Mouse (Mus musculus) activated CD4-positive, CD25-positive, alpha-beta regulatory T cell, adult 4 months (primary cell): Measurements from ENCODE around the gene Rslcan18. TPM values are rescaled to one million over a fixed set of nuclear protein-coding genes. Genes with fewer than 3 reads are reported as not detected.
"Not testable (repeated sequence)": the region's sequence is repeated elsewhere in the genome, so short reads cannot be mapped to it uniquely, and the experiment has no call there.

Experiments
- ATAC-seq: one replicate; pipeline ENCODE4 v1.8.0; 2017
- polyA plus RNA-seq, 2 experiments: library from polyadenylated mRNA; unstranded; fragments of 100-300 nt; shearing (Covaris generic); gene quantifications; one replicate each; pipeline ENCODE4 v1.2.1; 2017

Gene Rslcan18
- polyA plus RNA-seq = under 1 TPM; 0.15 to 0.17 TPM

DNA sequence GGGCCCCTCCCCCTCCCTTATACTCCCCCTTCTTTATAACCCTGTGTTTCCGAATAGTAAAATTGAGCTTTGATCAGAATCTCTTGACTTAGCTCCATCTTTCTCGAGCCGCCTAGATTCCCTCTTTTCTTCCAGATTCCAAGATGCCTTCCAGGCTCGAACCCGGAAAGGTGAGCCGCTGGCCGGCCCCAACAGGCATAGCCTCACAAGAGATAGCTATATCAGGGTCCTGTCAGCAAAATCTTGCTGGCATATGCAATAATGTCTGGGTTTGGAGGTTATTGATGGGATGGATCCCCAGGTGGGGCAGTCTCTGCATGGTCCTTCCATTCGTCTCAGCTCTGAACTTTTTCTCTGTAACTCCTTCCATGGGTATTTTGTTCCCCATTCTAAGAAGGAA lies at the start of gene Rslcan18:
Gene Rslcan18, minus strand, starts transcription at position 101 of the 400 bp plus-strand sequence.
- ATAC-seq = not testable (repeated sequence)

DNA sequence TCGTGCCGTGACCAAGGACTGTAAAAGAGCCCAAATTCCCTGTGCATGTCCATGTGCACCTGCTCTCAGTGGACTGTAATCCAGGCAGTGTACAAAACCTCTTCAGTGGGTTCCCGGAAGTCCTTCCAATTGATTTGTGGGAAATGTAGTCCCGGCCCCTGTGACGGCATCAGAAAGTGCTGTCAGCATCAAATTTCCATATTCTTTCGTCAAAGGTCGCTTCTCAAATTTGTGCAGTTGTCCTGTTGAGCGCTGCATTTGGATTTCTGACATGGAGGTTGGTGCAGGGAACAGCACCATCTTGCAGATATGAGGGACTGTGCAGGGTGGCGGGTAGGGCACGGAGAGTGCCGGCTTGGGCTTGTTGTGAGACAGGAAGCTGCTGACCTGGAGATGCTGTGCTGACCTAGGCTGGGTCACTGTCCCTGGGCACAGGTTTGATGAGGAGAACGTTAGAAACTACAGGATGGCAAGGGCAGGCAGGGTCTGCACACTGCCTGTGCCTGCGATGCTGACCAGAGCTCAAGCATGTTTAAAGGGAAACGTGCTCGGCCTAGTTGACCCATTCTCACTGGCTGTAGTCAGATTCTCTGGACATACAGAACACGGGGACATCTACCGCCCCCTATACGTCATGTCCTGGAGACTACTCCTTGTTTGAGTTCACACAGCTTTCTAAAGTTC lies 12.1 kb upstream of the Rslcan18 start:
- ATAC-seq = peak; percentile 98

DNA sequence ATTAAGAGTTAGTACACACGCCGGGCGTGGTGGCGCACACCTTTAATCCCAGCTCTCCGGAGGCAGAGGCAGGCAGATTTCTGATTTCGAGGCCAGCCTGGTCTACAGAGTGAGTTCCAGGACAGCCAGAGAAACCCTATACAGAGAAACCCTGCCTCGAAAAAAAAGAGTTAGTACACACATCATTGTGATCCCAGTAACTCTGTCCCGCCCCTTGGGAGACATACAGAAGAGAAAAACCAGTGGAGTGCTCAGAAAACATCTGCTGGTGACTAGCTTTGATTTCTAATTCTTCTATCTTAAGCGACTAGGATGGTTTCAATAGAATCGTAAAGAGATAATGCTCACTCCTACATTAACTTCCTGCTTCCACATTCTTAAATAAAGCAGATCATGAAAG lies 11.4 kb upstream of the Rslcan18 start:
- not testable (repeated sequence) for ATAC-seq

DNA sequence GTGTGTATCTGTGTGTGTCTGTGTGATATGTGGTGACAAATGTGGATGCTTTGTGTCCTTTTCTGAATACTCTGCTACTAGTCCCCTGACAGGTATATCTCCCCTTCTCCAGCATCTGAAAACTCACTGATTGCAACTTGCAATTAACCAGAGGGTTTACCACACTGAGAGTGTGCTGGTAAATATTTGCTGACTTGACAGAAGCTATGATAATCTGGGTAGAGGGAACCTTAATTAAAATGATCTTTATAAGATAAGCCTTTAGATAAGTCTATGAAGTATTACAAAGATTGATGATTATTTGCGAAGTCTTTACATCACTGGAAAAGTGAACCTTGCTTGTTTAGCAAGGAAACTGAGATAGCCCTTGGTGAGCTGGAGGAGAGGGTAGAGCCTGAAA lies 8.4 kb upstream of the Rslcan18 start:
- no peak for ATAC-seq

DNA sequence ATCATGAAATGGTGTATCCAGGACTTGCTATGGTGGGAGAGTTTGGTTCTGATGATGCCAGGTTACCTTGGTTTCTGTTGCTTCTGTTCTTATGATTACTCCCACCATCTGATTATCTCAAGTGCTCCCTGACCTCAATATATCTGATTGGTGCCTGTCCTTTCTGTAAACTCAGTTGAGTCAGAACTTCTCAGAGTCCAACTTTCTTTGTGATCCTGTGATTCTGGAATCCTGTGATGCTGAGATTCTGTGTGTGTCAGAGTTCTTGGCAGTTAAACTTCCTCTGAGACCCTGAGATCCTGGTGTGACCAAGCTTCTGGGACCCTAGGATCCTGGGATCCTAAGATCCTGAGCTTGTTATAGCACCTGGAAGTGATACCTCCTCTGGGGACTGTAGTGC lies 5.3 kb upstream of the Rslcan18 start, which contains the start of gene Zfp759:
Gene Zfp759, plus strand, starts transcription at position 301 of the 400 bp plus-strand sequence.
- ATAC-seq = not testable (repeated sequence)

DNA sequence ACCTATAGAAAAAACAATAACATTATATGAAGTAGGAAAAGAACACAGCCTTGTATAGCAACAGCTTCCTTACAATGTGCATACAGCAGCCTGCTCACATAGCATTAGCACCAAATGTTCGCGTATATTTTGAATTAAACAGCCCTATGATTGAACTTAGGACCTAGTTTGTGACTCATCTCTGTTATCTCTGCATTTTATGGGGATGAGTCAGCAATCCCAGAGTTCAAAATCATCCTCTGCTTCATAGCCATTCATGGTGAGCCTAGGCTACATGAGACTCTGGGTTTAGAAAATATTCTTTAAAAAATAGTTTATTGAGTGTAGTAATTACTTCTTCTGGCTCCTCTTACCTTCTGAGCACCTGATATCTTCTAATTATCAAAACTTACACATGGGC lies 2.8 kb downstream of the Rslcan18 start:
- no peak for ATAC-seq

DNA sequence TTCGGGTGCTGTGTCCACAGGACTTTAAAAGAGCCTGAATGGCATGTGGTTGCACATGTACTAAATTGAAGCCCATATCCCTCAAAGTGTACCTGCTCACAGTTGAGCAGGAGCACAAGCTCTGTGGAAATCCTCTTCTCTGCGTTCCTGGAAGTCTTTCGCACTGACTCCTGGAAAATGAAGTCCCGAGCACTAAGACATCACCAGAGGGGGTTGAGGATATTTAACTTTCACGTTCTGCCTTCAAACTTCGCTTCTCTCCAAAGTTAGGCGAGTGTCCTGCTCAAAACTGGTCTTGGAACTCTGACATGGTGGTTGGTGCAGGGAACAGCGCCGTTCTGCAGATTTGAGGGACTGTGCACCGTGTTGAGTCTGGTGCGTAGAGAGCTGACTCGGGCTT lies 4.0 kb downstream of the Rslcan18 start:
- ATAC-seq = no peak

DNA sequence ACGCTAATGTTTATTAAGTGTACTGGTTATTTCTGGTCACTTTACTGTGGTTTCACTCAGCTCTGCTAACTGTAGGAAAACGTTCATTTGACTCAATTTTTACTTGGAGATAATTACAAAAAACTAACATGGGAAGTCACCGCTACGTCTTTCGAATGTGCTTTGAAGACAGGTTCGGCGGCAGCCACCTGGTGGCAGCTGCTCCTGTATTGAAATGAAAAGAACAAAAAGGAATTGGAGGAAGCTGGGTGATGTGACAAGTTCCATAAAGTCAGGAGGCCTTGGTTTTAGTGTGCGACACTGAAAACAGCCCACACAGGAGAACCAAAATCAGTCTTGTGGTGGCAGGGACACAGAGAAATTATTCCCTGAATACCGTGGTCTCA lies 7.2 kb downstream of the Rslcan18 start:
- peak; percentile 73 for ATAC-seq

DNA sequence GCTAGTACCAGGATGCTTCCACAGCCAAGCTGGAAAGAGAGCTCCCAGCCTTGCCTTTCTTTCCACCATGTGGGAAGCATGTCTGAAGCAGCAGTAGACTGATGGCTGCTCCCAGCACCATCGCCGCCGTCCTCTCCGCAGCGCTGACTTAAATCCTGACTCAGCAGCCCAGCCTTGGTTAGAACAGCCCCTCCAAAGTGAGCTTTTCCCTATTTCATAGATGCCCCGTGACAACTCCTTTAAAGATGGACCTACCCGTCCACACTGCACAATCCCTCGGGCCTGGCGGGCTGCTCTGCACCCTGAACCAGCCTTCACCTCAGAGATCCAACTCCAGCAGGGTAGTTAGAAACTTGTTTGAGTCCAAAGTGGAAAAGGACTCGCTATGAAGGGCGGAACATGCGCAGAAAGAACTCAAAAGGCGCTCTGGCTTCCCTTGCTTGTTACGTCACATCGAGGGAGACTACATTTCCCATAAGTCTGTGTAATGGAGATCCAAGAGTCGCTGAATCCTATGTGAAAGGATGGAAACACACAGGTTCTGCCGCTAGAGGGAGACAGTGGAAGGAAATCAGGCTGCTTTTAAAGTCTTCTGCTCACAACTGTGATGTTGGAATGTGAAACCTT lies 7.8 kb downstream of the Rslcan18 start, which contains the start of gene Gm28557:
Gene Gm28557, minus strand, starts transcription at position 411 of the 627 bp plus-strand sequence.
- peak; percentile 97 for ATAC-seq

DNA sequence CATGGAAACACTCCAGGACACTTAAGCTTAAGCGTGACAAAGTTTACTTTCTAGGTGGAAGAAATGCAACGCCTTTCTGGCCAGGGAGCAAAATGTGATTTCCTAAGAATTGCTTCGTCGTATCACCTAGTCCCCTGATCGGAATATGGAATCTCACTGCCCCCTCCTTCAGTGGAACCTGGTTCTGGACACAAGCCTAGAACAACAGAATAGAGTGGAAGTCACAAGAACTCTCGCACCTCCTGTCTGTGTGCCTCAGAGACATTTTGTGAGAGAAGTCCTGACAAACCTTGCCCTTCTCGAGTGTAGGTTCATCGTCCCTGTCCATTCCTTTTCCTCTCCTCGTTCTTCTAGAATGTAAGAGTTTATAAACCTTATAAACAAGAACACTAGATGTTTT lies 8.4 kb downstream of the Rslcan18 start:
- ATAC-seq = no peak

DNA sequence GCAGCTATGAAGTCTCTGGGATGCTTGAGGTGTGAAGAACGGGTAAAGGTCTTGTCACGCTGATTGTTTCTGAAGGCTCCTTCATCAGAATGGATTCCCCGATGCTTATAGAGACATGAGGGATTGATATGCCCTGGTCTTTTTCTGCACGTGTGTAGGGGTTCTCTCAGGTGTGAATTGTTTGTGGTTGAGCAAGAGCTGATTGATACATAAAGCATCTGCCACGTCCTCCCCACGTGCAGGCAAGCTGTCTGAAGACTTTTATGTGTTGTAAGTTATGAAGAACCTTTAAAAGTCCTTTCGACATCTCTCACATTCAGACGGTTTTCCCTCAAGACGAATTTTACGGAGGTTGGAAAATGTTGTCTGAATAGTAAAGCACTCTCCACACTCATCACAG lies 18.2 kb downstream of the Rslcan18 start, which contains the start of gene Zfp708:
Gene Zfp708, minus strand, starts transcription at position 101 of the 400 bp plus-strand sequence.
- no peak for ATAC-seq

DNA sequence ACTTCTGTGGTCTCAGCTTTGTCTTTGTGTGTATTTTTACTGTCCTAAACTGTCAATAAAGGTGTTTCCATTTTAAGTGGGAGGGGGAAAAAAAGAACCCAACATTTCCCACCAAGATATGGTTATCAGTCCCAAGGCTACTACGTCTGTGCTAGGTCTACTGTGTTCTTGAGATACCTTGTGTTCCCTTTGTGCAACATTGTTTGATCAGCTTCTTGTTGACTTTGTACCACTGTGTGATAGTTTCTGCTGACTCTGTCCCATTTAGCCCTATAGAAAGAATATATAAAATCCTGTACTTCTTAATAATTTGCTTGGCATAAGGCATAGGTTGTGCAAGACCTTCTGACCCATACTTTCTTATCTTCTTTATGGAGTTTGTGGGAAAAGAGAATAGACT lies 25.9 kb downstream of the Rslcan18 start:
- no peak for ATAC-seq

DNA sequence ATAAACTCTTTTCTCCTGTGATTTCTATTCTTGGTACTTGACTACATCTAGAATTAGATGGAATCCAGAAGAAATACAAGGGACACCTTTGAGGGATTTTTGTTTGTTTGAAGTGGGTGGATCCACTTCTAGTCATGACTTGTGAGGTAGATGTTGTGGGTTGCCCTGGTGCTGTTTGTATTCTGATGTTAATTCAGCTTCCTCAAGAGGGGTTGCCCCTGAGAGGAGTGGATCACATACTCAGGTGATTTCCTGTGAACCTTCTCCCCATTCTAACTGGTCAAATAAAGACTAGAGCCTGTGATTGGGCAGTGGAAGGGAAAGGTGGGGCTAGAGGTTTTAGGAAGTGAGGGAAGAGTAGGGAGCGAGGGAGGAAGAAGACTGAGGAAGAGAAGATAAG lies 34.1 kb downstream of the Rslcan18 start:
- no peak for ATAC-seq

DNA sequence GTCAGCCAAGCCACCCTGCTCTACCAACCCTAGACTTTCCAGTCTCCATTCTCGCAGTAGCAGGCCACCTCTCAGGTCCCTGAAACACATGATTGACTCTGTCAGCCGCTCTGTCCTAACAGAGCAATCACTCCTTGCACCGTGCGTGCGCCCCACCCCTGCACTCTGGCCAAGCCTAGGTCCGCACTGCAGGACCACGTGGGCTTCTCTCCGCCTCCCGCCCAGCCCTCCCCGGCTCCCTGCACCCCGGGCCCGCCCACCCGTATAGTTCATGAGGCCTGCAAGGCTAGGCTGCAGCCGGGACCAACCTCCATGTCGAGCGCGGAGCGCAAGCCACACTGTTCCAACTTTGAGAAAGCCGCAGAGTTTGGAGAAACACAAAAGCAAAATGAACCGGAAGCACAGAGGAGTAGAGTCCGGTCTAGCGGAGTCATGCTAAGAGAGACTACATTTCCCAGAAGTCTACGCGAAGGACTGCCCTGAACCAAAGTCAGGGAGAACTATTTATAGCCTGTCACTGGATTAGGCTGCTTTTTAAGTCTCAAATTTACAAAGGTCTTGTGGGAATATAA lies 34.8 kb downstream of the Rslcan18 start:
- ATAC-seq = peak; percentile 94

DNA sequence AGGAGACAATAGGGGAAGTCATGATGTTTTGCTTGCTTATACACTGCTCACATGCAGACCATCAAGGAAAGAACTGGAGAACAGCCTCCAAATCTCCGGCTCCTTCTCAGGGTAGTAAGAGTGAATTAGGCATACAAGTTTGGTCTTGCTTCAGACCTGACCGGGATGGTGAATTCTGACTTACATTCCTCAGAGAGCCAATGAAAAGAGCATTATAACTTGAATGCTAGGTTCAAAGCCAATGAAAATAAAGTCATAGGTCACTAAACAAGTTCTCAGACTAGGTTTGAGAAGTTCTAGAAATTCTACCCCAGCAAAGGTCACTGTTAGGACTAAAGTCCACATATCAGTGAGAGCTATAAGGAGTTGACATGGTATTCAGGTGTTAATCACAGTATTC lies 38.8 kb downstream of the Rslcan18 start:
- no peak for ATAC-seq

DNA sequence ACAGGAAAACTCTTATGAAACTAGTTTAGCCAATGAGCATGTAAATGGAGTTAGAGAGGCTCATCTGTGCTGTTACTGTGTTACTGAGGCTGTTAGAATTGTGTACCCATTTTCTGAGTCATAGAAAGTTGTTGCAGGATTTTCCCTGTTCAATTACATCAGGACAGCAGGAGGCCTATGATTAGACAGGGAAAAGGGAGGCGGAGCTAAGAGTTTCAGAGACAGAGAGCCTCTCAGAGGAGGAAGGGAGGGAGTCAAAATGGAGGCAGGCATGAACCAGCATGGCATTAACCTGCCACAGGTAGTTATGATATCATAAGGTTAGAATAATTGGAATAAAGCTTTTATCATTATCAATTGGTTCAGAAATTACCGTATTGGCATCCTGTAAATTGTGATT lies 43.3 kb downstream of the Rslcan18 start:
- no peak for ATAC-seq

DNA sequence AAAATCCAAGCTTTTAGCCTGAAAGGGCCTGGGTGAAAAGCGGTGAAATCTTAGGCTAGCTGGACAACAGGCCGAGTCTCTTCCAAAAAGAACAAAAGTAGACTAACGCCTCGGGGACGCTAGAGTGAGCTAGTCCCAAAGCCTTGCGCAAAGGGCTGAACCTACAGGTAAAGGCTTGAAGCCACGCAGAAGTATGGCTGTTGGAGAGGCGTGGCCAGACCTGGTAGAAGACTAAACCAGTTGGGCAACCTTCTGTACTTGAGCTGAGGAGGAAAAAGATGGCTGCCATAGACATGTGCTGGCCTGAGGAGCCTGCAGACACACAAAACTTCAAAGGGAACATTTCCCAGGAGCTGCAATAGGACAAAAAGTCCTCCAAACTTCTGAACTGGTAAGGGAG lies 50.7 kb downstream of the Rslcan18 start:
- no peak for ATAC-seq

DNA sequence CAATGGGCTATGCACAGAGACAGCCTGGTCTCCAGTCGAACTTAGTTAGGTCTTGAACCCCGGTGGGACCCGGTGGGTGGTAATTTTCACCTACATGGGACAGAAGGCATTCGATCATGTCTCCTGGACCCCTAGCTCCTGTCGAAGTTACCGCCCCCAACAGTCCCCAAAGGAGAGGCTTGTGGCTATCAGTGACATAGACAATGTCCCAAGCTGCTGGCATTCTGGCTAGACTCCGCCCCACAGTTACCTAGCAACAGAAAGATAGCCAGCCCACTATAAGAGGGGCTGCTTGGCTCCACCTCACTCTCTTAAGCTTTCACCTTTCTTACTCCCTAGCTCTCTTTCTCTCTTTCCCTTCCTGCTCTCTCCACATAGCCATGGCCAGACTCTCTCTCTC lies 53.6 kb downstream of the Rslcan18 start:
- ATAC-seq = no peak

DNA sequence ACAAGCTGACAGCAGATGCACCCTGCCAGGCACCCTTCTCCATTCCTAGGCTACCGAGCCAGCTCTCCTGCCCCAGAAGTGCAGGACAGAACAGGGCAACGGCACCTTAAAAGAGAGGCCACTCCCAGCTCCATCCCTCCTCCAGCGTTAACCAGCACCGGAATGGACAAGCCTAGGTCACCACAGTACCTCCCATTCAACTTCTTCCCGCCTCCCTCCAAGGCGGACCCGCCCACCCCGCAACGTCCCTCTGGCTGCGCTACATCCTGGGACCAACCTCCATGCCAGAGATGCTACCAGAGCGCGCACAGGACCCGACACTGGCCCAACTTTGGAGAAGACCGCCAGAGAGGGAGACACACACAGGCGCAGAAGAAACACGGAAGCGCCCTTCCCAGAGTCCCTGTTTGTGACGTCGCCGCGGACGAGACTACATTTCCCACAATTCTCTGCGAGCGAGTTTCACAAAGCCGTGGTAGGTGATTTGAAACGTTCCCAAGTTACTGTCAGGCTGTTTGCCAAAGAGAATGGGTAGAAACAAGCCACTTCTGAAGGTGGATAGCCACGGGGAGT lies 55.2 kb downstream of the Rslcan18 start, which contains the start of gene Zfp712:
Gene Zfp712, minus strand, starts transcription at position 385 of the 573 bp plus-strand sequence.
- peak; percentile 93 for ATAC-seq

DNA sequence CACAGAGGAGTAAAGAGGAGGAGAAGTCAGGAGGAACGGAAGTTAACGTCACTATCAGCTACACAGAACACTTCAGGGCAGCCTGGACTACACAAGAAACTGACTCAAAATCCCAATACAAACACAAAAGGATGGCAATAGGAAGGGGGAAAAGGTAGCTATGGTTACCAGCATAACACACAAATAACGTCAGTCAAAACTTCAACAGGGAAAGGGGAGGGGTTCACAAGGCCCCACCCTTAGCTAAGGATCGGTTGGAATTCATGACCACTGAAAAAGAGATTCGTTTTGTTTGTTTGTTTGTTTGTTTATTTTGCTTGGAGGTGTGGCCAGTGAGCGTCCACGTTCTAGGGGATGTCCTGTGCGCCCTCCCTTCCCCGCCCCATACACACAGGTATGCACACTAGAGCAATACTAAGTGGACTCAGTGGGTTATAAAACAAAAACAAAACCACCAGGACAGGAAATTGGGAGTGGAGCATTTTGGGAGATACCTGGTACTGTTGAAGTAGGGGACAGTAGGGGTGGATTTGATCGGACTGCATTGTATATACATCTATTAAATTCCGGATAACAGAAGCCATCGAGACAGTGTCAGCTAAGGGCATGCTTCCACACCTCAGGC lies 55.8 kb downstream of the Rslcan18 start:
- peak; percentile 7 for ATAC-seq
